Mouse (Mus musculus) left cerebral cortex, adult 8-10 months (tissue): ENCODE data around the gene Dhdh. TPM values are rescaled to one million over a fixed set of nuclear protein-coding genes. Genes with fewer than 3 reads are reported as not detected.
A peak's percentile ranks its signal among the peaks of the same experiment; 100 is the strongest.
"Not testable (repeated sequence)": the region's sequence is repeated elsewhere in the genome, so short reads cannot be mapped to it uniquely, and the experiment has no call there.

ENCODE experiments used
- DNase-seq, 2 experiments: peaks; one replicate each; pipeline ENCODE4 v3.0.0; 2022; ENCODE audit warnings: low spot score in 2 of 2
- total RNA-seq, 4 experiments: library from RNA; stranded (reverse); gene quantifications; 2 replicates each; pipeline ENCODE4 v1.2.4; 2022

Dhdh gene
- total RNA-seq: 1 to 10 TPM; 5.9 to 7.0 (median 6.3) TPM

GRCm38 (mm10) chr7:45488293-45489204, at the start of gene Dhdh:
Dhdh (minus strand) TSS chr7:45488805.
- DNase-seq: no peak

- no peak for DNase-seq
Observed at GRCm38 (mm10) chr7:45537602-45538001, 49.0 kb upstream of the Dhdh start.

DNA sequence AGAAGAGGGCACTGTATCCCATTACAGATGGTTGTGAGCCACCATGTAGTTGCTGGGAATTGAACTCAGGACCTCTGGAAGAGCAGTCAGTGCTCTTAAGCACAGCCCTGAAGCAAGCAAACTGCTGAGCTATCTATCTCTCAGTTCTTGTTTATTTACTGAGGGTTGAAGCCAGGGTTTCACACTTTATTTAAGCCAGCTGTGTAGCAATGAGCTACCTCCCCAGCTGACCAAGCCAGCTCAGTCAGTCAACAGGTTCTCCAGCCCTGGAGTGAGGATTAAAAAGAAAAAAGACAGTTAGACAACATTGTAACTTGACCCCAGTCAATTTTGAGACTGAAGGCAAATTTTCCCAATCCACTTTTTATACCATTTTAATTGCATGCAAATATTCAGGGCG, 47.1 kb upstream of the Dhdh start:
- no peak for DNase-seq

DNA sequence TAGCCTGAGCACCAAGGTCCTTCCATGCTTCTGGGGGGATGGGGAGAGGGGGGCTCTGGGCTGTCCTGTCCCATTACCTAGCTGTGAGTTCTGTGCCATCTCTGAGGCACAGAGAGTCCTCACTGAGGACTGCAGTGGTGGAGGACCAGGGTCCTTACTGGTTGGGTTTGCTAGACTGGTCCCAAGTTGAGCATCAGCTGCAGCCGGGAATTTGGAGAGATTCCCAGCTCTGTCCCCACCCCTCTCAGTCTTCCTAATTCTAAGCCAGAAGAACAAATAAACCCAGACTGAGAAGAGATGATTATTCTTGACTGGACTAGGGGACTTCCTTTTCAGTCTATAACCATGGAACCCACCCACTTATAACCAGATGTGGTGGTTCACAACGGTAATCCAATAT, 42.0 kb upstream of the Dhdh start:
- no peak for DNase-seq

GRCm38 (mm10) chr7:45529461-45529860, 40.9 kb upstream of the Dhdh start:
- DNase-seq: no peak

- DNase-seq: not testable (repeated sequence)
Observed at GRCm38 (mm10) chr7:45527169-45527568, 38.6 kb upstream of the Dhdh start.

DNA sequence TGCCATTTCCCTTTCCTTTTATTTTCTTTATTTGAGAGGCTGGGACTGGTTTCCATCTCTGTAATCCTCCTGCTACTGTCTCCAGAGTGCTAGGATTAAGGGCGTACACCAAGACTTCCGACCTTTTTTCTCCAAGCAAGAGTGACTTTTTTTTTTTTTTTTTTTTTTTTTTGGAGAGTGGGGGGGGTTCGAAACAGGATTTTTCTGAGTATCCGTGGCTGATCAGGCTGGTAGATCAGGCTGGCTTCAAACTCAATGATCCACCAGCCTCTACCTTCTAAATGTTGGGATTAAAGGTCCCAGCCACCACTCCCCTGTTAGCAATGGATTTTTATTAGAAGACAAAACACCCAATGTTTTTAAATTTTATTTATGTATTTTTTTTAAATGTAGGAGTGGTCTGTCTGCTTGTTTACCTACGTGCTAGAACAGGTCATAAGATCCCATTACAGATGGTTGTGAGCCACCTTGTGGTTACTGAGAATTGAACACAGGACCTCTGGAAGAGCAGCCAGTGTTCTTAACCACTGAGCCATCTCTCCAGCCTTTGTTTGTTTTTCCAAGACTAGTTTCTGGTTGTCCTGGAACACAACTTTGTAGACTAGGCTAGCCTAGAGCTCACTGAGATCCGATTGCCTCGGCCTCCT, 38.0 kb upstream of the Dhdh start:
- DNase-seq: no peak

GRCm38 (mm10) chr7:45525809-45526473, 37.3 kb upstream of the Dhdh start, which contains the start of the genes Ppp1r15a and Plekha4:
Ppp1r15a (minus strand) TSS chr7:45526268.
Plekha4 (plus strand) TSS chr7:45526330.
- peak; percentile 82 to 98 for DNase-seq

- no peak for DNase-seq
Observed at GRCm38 (mm10) chr7:45524841-45525621, 36.4 kb upstream of the Dhdh start.

DNA sequence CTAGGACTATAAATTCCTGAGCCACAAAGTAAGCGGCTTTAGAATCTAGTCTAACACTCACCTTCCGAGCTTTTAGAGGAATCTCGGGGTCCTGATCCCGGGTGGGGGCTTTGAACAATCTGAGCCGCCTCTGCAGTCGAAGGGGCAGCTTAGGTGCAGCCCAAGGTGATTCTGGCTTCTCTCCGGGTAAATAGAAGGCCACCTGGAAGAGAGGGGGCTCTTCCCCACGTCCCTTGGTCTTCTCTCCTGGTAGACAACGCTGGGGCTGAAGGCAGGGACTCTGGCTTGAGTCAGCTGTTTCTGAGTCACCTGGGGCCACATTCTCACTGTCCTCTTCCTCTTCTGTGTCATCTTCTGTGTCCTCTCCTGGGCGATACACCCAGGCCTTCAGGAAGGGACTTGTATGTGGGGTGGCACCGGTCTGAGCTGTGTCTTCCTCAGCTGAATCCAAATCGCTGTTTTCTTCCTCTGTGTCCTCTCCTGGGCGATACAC, 35.1 kb upstream of the Dhdh start:
- no peak for DNase-seq

- DNase-seq: no peak
Observed at GRCm38 (mm10) chr7:45522957-45523676, 34.5 kb upstream of the Dhdh start.

- no peak for DNase-seq
Observed at GRCm38 (mm10) chr7:45522194-45522752, 33.7 kb upstream of the Dhdh start.

DNA sequence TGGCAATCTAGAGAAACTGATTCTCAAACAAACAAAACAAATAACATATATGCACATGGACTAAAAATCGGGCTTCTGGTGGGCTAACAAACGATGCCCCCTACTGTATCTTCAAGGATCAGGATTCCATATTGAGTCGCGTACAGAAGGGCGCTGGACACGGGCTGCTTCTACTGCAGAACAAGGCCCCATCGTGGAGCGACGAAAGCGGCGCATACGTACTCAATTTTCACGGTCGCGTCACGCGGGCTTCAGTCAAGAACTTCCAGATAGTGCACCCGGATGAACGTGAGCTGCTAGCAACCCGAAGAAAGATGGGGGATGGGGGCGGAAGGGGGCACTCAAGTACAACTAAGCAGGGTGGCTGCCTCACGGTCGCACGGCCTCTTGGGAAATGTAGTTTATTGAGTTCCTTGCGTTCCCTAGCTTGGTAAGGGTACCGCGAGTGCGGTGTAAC, 33.2 kb upstream of the Dhdh start:
- DNase-seq: peak; percentile 72 to 92

DNA sequence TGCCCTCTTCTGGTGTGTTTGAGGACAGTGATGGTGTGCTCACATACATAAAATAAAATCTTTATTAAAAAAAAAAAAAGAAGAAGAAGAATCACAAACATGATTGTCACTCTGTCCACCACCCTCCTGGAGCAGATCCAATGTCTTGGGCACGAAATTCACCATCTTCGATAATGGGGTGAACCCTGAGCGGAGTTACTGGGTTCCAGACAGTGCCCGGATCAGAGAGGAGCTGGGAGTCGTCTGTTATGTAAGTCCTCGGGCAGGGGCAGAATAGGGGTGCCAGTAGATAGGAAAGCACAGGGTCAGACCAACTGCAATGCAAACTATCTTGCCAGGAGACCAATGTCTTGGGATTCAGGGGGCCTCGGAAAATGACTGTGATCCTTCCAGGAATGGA, 32.0 kb upstream of the Dhdh start:
- no peak for DNase-seq

DNA sequence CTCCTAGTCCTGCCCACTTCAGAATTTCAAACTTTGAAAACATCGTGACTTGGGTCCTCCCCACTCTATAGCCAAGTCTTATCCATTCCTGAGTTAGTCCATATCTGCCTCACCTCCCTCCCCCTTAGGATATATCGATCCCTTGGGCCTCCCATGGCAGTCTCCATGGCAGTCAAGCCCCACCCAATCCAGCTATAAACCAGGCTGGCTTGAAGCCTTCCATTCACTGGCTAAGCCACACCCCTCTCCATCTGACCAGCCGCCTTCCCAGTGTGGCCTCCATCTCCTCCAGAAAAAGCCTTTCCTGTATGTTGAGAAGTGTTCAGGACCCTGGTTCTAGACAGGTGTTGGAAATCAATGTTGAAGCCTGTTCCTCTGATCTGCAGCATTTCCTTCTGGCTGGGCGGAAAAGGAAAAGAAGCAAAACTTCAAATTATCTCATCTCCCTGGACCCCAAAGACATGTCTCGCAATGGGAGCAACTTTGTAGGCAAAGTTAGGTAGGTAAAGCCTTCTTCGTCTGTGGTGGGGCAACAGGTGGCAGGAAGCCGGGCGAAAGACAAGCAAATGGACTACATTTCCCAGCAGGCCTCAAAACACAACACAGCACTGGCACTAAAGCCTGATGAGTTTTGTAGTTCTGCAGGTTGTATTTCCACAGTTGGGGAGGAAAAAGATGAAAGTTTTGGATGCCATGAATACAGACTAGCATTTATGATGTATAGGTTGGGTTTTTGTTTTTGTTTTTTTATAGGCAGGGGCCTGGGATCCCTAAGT, 30.9 kb upstream of the Dhdh start:
- DNase-seq: no peak

DNA sequence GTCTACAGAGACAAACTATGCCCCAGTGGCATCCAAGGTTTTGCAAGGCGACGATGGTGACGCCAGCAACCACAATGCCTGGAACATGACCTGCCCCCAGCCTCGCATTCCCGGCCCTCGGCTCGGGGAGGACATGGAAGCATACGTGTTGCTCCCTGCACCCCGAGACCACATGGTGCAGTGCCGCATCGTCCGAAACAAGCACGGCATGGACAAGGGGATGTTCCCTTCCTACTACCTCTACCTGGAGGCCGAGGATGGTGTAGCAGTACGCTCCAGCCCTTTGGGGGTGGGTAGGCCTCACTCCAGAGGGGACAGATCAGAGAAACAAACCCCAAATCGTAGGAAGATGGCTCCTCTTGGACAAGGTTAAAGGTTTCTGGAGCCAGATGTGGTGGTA, 30.0 kb upstream of the Dhdh start:
- no peak for DNase-seq

DNA sequence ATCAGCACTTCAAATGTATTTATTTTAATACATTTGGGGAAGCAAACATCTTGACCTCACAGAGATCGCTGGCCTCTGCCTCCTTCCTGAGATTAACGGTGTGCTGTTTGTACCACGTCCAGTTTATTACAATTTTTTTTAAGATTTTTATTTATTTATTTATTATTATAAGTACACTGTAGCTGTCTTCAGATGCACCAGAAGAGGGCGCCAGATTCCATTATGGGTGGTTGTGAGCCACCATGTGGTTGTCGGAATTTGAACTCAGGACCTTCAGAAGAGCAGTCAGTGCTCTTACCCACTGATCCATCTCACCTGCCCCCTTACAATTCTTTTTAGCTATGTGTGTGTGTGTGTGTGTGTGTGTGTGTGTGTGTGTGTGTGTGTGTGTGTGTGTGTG, 28.2 kb upstream of the Dhdh start:
- DNase-seq: not testable (repeated sequence)

GRCm38 (mm10) chr7:45515436-45515835, 26.8 kb upstream of the Dhdh start:
- DNase-seq: no peak

DNA sequence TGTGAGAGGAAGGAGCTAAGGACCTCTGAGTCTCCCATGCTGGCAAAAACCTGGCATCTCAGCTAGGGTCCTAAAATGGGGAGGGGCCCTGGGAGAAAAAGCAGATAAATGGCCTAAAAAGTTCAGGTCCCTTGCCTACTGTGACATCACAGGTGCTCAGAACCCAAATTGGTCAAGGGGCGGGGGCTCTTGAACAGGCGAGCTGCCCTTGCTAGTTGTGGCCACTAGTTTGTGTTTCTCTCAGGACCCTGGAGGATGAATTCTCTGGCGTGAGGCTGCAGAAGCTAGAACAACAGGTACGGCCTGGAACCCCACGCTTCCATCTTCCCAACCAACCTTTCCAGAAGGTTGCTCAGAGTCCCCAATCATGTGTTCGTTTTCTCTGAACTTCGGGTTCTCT, 25.8 kb upstream of the Dhdh start:
- no peak for DNase-seq
